Mouse (Mus musculus) NIH3T3 (cell line): ENCODE results near the gene Snx3.

Experiments used
- DNase-seq: peaks from one replicate; pipeline ENCODE4 v3.0.0-alpha.2; 2012; ENCODE audit warnings: low read depth

The Snx3 gene

GRCm38 (mm10) chr10:42578281-42578675 lies 76.4 kb downstream of the Snx3 start:
- DNase-seq = no peak

GRCm38 (mm10) chr10:42578698-42579474 lies 77.1 kb downstream of the Snx3 start:
- DNase-seq = no peak

GRCm38 (mm10) chr10:42579475-42580130 lies 77.8 kb downstream of the Snx3 start:
- no peak for DNase-seq

- no peak for DNase-seq
These were observed 78.5 kb downstream of the Snx3 start for GRCm38 (mm10) chr10:42580131-42580950.

- DNase-seq = no peak
These were observed 79.1 kb downstream of the Snx3 start for GRCm38 (mm10) chr10:42580951-42581277.

- DNase-seq = no peak
These were observed 80.1 kb downstream of the Snx3 start for GRCm38 (mm10) chr10:42581694-42582565.

GRCm38 (mm10) chr10:42582566-42583110 lies 80.8 kb downstream of the Snx3 start:
- no peak for DNase-seq

- no peak for DNase-seq
These were observed 81.5 kb downstream of the Snx3 start, which contains the start of the genes Nr2e1 and Ostm1 for GRCm38 (mm10) chr10:42583157-42583872. Gene Nr2e1 (minus strand): TSS chr10:42583632. Gene Ostm1 (plus strand): TSS chr10:42583822.

- no peak for DNase-seq
These were observed 82.1 kb downstream of the Snx3 start for GRCm38 (mm10) chr10:42583902-42584435.

- DNase-seq = no peak
These were observed 82.7 kb downstream of the Snx3 start for GRCm38 (mm10) chr10:42584436-42584983.
